Mouse (Mus musculus) right cerebral cortex, postnatal 36 days (tissue): ENCODE measurements around the gene Vars.
A peak's percentile ranks its signal among the peaks of the same experiment; 100 is the strongest.
"Not testable (repeated sequence)": the region's sequence is repeated elsewhere in the genome, so short reads cannot be mapped to it uniquely, and the experiment has no call there.

Experiments used
- DNase-seq, 2 experiments: peaks; one replicate each; pipeline ENCODE4 v3.0.0; 2022; ENCODE audit warnings: low spot score in 2 of 2, mixed read lengths in 1 of 2

Gene Vars

GRCm38 (mm10) chr17:35003022-35003838 is 2.4 kb downstream of the Vars start:
- DNase-seq: no peak

GRCm38 (mm10) chr17:35004075-35004717 is 3.4 kb downstream of the Vars start:
- no peak for DNase-seq

GRCm38 (mm10) chr17:35005158-35005557 is 4.4 kb downstream of the Vars start:
- no peak for DNase-seq

GRCm38 (mm10) chr17:35005902-35006301 is 5.1 kb downstream of the Vars start:
- not testable (repeated sequence) for DNase-seq

- DNase-seq: no peak
Measured at GRCm38 (mm10) chr17:35007387-35007991, 6.7 kb downstream of the Vars start.

- no peak for DNase-seq
Measured at GRCm38 (mm10) chr17:35009586-35009985, 8.8 kb downstream of the Vars start.

GRCm38 (mm10) chr17:35011440-35011839 is 10.7 kb downstream of the Vars start:
- DNase-seq: no peak

GRCm38 (mm10) chr17:35012430-35012829 is 11.6 kb downstream of the Vars start:
- DNase-seq: no peak

GRCm38 (mm10) chr17:35013221-35013620 is 12.4 kb downstream of the Vars start:
- no peak for DNase-seq

GRCm38 (mm10) chr17:35015296-35015695 is 14.5 kb downstream of the Vars start:
- DNase-seq: no peak

GRCm38 (mm10) chr17:35016376-35016775 is 15.6 kb downstream of the Vars start, which contains the start of gene Vwa7:
Gene Vwa7, plus strand, starts transcription at chr17:35016579.
- DNase-seq: no peak

- DNase-seq: no peak
Measured at GRCm38 (mm10) chr17:35016791-35017705, 16.3 kb downstream of the Vars start.

GRCm38 (mm10) chr17:35017706-35018030 is 16.9 kb downstream of the Vars start:
- no peak for DNase-seq

GRCm38 (mm10) chr17:35018171-35018570 is 17.4 kb downstream of the Vars start:
- no peak for DNase-seq

GRCm38 (mm10) chr17:35019894-35020293 is 19.1 kb downstream of the Vars start:
- no peak for DNase-seq

- DNase-seq: no peak
Measured at GRCm38 (mm10) chr17:35020551-35020950, 19.8 kb downstream of the Vars start.

- DNase-seq: peak; percentile 60 to 67
Measured at GRCm38 (mm10) chr17:35021163-35021808, 20.5 kb downstream of the Vars start.

GRCm38 (mm10) chr17:35021842-35022477 is 21.2 kb downstream of the Vars start:
- DNase-seq: no peak

- no peak for DNase-seq
Measured at GRCm38 (mm10) chr17:35022541-35023060, 21.8 kb downstream of the Vars start.

GRCm38 (mm10) chr17:35023221-35023620 is 22.4 kb downstream of the Vars start:
- DNase-seq: no peak
